Mouse (Mus musculus) 416B (cell line): ENCODE results near the gene Dlgap4.

Source experiments
- DNase-seq: peaks from one replicate; pipeline ENCODE4 v3.0.0; 2011; ENCODE audit warnings: low read depth

The Dlgap4 gene

GRCm38 (mm10) chr2:156717320-156718281 lies 104.1 kb downstream of the Dlgap4 start:
- DNase-seq, result no peak

GRCm38 (mm10) chr2:156718793-156719192 lies 105.3 kb downstream of the Dlgap4 start:
- DNase-seq, result peak; percentile 29

- peak; percentile 51 for DNase-seq
These were observed 106.2 kb downstream of the Dlgap4 start for GRCm38 (mm10) chr2:156719549-156720312.

DNA sequence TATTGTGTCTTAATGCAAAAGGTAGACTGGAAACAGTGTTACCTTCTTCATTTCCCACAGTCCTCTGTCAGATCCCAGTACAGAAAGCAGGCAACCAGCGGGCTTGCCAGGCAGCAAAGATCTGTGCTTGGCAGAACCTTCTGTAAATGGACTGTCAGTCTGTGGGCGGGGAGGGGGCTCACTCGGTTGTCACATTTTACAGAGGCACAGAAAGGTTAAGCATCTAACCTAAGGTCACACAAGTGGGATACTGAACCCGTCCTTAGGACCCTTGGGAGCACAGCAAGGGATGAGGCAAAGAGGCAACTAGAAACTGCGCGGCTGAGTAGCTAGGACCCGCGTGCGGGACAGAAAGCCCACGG lies 106.8 kb downstream of the Dlgap4 start:
- no peak for DNase-seq

DNA sequence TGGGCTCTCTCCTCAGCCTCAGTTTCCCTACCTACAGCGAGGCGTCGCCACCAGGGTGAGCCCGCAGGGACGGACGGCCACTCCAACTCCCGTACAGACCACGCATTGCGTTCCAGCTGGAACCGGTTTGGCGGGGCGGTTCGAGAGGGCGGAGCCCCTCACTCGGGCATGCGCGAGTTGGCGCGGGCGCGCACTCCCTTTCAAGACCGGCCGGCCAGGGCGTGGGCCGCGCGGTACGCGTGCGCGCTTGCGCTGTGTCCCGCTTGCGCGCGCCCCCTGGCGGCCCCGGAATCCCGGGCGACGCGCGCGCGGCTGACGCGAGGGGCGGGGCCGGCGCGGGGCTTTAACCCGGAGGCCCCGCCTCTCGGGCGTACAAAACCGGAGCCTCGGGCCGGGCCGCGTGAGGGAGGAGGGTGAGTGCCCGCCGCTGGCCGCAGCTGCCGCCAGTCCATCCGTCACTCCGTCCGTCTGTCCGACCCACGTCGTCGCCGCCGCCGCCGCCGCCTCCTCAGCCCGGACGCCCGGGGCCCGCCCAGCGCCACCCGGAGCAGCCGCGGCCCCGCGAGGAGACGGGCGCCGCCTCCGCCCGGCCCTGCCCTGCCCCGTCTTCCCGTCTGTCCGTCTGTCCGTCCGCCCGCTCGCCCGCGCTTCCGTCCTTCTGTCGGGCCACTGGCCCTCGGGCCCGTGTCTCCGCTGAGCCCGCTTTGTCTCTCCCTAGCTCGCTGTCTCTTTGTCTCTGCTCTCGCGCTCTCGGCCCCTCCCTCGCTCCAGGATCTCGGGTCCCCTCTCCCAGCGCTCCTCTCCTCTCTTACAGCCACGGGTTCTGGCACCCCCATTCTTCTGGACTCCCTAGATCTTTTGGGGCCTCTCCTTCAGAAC lies 107.4 kb downstream of the Dlgap4 start:
- DNase-seq, result peak; percentile 92

DNA sequence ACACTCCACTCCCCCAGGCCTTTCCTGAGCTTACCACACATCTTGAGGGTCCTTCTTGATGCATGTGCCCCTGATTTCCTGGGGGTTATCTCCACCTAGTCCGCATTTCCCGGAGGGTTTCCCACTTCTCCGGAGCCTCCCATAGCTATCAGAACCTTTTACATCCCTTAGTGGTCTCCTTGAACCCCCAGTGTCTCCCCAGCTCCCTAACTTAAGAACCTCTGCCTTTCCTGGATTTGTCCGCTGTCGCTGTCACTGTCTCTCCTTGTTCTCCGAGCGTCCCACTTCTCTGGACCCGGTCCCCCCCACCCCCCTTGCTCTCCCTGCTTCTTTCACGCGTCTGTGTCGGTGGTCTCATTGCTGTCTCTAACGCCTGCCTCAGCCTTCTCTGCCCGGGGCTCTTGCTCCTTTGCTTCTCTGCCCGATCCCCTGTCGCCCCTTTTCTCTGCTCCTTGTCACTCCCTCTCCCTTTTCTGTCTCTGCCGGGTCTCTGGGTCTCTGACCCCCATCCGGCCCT lies 108.1 kb downstream of the Dlgap4 start:
- no peak for DNase-seq

- DNase-seq, result peak; percentile 91
These were observed 108.6 kb downstream of the Dlgap4 start for GRCm38 (mm10) chr2:156722071-156722575.

DNA sequence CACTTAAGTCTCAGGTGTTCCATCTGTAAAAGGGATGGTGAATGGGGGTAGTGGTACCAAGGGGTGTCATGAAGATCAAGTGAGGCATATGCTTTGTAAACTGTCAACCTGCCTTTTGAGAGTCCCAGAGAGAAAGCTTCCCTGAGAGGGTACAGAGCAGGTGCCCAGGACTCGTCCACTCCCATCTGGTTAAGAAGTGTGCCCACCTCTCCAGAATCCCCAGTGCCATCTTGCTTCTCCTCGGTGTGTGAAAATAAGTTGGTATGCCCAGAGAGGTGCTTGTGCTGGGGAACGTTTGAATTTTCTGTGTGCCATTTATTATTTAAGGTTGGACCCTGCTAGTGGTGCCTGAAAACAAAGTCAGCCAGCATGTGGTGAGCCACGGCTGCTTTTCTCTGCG lies 109.2 kb downstream of the Dlgap4 start:
- DNase-seq, result no peak

GRCm38 (mm10) chr2:156723899-156724523 lies 110.5 kb downstream of the Dlgap4 start:
- no peak for DNase-seq

GRCm38 (mm10) chr2:156724871-156725270 lies 111.4 kb downstream of the Dlgap4 start:
- no peak for DNase-seq

DNA sequence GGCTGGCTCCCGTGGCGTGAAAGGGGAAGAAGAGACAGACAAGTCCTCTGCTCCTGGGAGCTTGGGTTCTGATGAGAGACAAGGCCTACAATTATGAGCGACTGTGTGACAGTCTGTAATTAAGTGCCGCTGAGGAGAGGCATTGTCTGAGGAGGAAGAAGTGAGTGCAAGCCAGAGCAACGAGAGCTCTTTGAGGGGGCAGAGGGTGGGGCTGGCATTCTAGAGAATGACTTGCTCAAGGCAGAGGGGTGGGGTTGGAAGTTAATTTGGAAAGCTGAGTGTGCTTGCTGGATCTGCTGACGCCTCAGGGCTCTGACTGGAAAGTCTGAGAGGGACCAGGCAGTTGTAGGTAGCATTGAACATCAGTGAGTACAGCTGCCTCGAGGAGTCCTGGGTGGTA lies 112.8 kb downstream of the Dlgap4 start:
- DNase-seq, result no peak

DNA sequence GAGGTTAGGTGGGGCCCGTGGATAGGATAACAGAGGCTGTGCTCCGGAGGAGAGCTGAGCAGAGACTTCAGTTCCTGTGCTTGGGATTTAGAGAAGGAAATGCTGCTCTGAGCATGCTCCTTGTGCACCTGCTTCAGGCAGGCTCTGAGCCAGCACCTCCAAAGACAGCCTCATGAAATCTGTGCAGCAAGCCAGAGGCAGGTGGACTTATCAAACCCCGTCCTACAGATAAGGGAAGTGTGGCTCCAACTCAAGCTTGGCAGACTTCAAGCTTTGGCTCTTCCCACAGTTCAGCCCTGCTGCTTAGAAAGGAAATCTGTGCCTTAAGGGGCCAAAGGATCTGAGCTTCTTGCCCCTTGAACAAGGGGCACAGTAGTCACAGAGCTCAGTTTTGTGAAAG lies 113.4 kb downstream of the Dlgap4 start:
- no peak for DNase-seq

DNA sequence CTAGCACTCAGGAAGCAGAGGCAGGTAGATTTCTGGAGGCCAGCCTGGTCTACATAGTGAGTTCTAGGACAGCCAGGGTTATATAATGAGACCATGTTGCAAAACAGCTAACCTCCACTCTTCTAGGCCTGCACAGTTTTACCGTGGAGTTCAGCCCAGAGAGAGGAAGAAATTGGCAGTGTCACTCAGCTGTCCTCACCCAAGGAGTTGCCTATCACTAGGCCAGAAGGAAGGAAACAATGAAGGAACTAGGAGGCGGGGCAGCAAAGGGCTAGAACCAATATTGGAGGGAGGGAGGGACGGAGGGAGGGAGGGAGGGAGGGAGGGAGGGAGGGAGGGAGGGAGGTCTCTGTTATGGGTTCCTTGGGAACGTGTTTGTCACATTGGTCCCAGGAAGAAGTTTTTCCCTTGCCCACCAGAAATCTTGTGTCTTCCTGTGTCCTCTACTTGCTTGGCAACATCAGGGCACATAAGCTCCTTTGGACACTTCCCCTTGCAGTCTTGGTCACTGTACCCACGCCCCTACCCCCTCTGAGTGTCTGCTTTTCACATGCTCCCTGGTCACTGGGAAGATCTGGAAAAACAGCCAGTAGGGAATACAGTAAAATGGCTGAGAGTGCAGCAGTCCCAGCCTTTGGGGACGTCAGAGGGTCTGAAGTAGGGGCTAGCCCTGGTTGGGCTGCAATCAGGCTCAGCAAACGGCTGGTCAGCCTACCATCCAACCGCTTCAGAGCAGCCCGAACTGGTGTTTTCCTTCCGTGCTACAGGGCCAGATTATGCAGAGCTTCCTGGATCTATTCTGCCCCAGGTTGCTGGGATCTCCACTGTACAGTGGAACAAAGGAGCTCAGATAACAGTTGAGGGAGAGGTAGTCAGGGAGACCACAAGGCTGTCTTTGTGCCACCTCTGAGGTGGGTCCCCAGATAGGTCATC lies 116.3 kb downstream of the Dlgap4 start:
- peak; percentile 89 for DNase-seq

- peak; percentile 70 for DNase-seq
These were observed 117.0 kb downstream of the Dlgap4 start for GRCm38 (mm10) chr2:156730501-156730921.

DNA sequence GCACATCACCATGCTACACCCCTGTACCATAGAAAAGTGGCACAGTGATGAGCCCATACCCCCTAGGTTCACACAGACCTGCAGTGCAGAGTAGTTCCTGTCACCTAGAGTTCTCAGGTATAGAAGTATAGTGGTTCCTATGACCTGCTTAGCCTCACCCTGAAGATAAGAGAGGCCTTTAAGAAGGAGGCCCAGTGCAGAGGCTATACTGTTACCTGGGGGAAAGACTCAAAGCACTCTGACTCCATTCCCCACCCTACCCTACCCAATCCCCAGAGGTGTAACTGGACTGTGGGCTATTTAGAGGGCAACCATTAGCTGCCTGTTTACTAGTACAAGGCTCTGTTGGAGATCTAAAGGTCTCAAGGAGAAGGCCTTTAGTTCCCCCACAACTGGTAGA lies 118.1 kb downstream of the Dlgap4 start:
- no peak for DNase-seq

- no peak for DNase-seq
These were observed 118.6 kb downstream of the Dlgap4 start for GRCm38 (mm10) chr2:156732109-156732508.

DNA sequence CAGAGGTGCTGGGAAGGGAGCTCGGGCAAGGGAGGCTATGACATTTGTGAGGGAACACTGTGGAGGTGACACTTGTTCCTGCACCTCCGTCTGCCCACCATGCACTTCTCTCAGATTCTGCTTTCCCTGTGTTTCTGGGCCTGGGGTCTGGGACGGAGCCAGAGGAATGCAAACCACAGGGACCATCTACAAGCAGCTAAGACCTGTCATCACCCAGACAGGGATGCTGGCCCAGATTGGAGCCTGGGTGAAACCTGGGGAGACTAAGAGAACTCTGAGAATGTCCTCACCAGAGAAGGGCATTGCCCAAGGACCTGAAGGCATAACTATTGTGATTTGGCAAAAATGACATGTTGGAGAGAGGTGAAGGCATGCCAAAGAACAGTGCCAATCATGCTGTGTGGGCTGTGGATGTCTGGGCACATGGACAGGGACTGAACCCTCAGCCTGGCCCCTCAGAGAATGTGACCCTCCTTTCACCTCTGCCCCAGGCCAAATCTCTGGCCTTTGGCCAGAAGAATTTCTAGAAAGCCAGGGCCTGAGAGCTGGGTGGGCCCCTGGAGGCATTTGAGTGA lies 122.3 kb downstream of the Dlgap4 start:
- DNase-seq, result no peak

- DNase-seq, result no peak
These were observed 123.3 kb downstream of the Dlgap4 start for GRCm38 (mm10) chr2:156736846-156737245.

GRCm38 (mm10) chr2:156737976-156738375 lies 124.5 kb downstream of the Dlgap4 start:
- DNase-seq, result no peak

DNA sequence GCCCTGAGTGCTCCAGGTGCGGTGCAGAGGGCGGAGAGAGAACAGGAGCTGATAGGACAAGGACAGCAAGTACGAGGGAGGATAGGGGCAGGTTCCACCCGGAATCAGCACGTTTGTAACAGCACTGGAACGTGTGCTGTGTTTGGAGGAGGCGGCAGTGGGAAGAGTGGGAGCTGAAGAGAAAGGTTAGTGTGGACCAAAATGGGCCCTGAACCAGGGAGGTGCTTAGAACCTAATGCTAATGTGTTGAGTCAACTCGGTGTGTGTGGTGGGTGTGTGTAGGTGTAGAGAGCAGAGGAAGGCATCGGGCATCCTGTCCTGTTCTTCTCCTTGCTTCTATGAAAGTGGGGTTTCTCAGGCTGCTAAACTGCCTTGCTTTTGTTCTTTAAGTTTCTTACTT lies 127.8 kb downstream of the Dlgap4 start:
- DNase-seq, result no peak
